Mouse (Mus musculus) testis, adult 2 months (tissue): ENCODE results near the gene Scgb2b11.
"Not testable (repeated sequence)": the region's sequence is repeated elsewhere in the genome, so short reads cannot be mapped to it uniquely, and the experiment has no call there.

ENCODE experiments used
- CTCF ChIP-seq: fragments of 200-500 bp; IDR thresholded peaks from 2 replicates; pipeline ENCODE4 v1.5.1; 2012; ENCODE audit warnings: low read depth, mild to moderate bottlenecking, inconsistent platforms, low read length, moderate library complexity; ENCODE audit not compliant: control insufficient read depth, insufficient read depth, insufficient replicate concordance
- POLR2A ChIP-seq: fragments of 200-500 bp; IDR thresholded peaks from 2 replicates; pipeline ENCODE4 v1.6.1; 2012; ENCODE audit warnings: low read depth, mild to moderate bottlenecking, inconsistent platforms, low read length, moderate library complexity; ENCODE audit not compliant: control insufficient read depth

- not testable (repeated sequence) for TF ChIP-seq CTCF, POLR2A
Observed at GRCm38 (mm10) chr7:32222540-32222939, 11.6 kb upstream of the Scgb2b11 start, which contains the start of gene Scgb1b11.
